ENCODE assay signal across 8 mouse cellular contexts in the genomic region with DNA sequence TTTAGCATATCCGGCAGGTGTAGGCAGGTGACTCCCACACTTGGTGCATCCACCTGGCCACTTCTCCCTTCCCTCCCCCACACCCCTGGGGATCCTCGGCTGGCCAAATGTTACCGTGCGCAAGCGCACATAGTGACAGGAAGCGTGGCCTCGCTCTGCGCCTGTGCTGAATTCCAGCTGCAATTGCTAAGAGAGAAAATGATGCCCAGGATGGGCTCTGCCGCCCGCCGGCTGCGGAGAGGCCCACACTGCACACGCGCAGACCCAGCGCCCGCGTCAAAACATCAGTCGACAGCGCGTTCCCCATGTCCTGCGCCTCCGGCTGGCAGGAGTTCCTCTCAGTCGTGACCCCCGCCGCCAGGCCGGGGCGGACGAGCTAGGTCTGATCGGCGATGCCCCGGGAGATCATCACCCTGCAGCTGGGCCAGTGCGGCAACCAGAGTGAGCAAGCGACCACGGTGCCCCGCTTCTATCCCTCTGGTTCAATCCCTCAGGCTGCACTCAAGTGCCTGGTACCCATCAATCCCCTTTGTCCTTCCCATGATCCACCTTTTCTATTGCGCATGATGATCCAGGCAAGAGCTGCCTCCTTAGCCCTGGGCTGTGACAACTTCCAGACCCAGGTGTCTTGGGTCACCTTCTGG. TPM values are rescaled to one million over a fixed set of nuclear protein-coding genes. Genes with fewer than 3 reads are reported as not detected.
A peak's percentile ranks its signal among the peaks of the same experiment; 100 is the strongest.
DNase-seq lines count a peak whose midpoint lies in the region; ATAC-seq lines count a peak whose summit lies in the region.

TSS of gene Tubg2 (plus strand) at position 180 of the 644 bp plus-strand sequence.

- peak; percentile 50 for DNase-seq in urinary bladder, postnatal 14 days (ENCODE audit: low spot score)
- no peak for DNase-seq in urinary bladder, adult 18-20 months (ENCODE audit: low spot score in 2 of 2)
- DNase-seq in embryo, embryonic 10.5 days (ENCODE audit: low spot score): peak; percentile 79
- peak; percentile 79 for DNase-seq in kidney, postnatal 10 days
- peak; percentile 47 for DNase-seq in liver, embryonic 11.5 days (ENCODE audit: low spot score)
- DNase-seq in thymus, postnatal 14 days: peak; percentile 71

- H3K27ac ChIP-seq in heart, embryonic 11.5 days (ENCODE audit: low read depth, low read length): no peak within 1 kb of the TSS
- no peak within 1 kb of the TSS for H3K27ac ChIP-seq in liver, embryonic 11.5 days (ENCODE audit: low read depth, low read length)
- peak within 1 kb of the TSS; percentile 94 for H3K27ac ChIP-seq in neural tube, embryonic 13.5 days (replicated peaks)

- no peaks in the 10 kb centered on the region; the same call in 1 of the 2 replicates for H3K27me3 ChIP-seq in heart, embryonic 11.5 days (ENCODE audit: control insufficient read depth, insufficient read depth, low read length)
- H3K27me3 ChIP-seq in liver, embryonic 11.5 days (replicated peaks; ENCODE audit: control insufficient read depth, insufficient read depth, low read length): peaks cover 41% of the 10 kb centered on the region
- peaks cover 21% of the 10 kb centered on the region for H3K27me3 ChIP-seq in neural tube, embryonic 13.5 days

- peak within 1 kb of the TSS; percentile 70 for H3K4me2 ChIP-seq in heart, embryonic 11.5 days
- H3K4me2 ChIP-seq in liver, embryonic 11.5 days: peak within 1 kb of the TSS; percentile 65
- H3K4me2 ChIP-seq in neural tube, embryonic 13.5 days: peak within 1 kb of the TSS; percentile 73

- H3K36me3 ChIP-seq in heart, embryonic 11.5 days (ENCODE audit: control insufficient read depth, insufficient read depth, low read length): no peaks in the 10 kb centered on the region
- no peaks in the 10 kb centered on the region for H3K36me3 ChIP-seq in liver, embryonic 11.5 days (ENCODE audit: control insufficient read depth, insufficient read depth, low read length)
- H3K36me3 ChIP-seq in neural tube, embryonic 13.5 days: peaks cover 5% of the 10 kb centered on the region; the same call in 1 of the 2 replicates

- WGBS in heart, embryonic 11.5 days (ENCODE audit: insufficient replicate concordance): 2% methylated on average over 36 of the region's 36 CpGs
- WGBS in liver, embryonic 11.5 days: 6% methylated on average over 36 of the region's 36 CpGs
- 2% methylated on average over 36 of the region's 36 CpGs for WGBS in neural tube, embryonic 13.5 days

- H3K4me1 ChIP-seq in heart, embryonic 11.5 days (ENCODE audit: control insufficient read depth, insufficient read depth, low read length): 0 out of 2 replicates have a peak, but pooled peaks cover 2% of the 10 kb centered on the region
- H3K4me1 ChIP-seq in liver, embryonic 11.5 days (replicated peaks; ENCODE audit: control insufficient read depth, insufficient read depth, low read length): no peaks in the 10 kb centered on the region
- H3K4me1 ChIP-seq in neural tube, embryonic 13.5 days (replicated peaks): peaks cover 18% of the 10 kb centered on the region

- no peak; the same call in 1 of the 2 replicates for ATAC-seq in heart, embryonic 11.5 days (replicated peaks; ENCODE audit: insufficient number of reproducible peaks, low FRiP score, low TSS enrichment)
- no peak for ATAC-seq in liver, embryonic 11.5 days (replicated peaks; ENCODE audit: low FRiP score)
- peak; percentile 94 for ATAC-seq in neural tube, embryonic 13.5 days (ENCODE audit: low read depth)

- H3K9me3 ChIP-seq in heart, embryonic 11.5 days (replicated peaks; ENCODE audit: control insufficient read depth, low read length): no peaks in the 10 kb centered on the region
- H3K9me3 ChIP-seq in liver, embryonic 11.5 days (ENCODE audit: control insufficient read depth, low read length): no peaks in the 10 kb centered on the region
- H3K9me3 ChIP-seq in neural tube, embryonic 13.5 days: no peaks in the 10 kb centered on the region

- peak within 1 kb of the TSS; percentile 33 for H3K4me3 ChIP-seq in heart, embryonic 11.5 days (ENCODE audit: low read depth, low read length)
- H3K4me3 ChIP-seq in liver, embryonic 11.5 days (ENCODE audit: low read depth, low read length): peak within 1 kb of the TSS; percentile 33
- peak within 1 kb of the TSS; percentile 45 for H3K4me3 ChIP-seq in neural tube, embryonic 13.5 days

- peak within 1 kb of the TSS; percentile 69 for H3K9ac ChIP-seq in heart, embryonic 11.5 days (ENCODE audit: low read depth, low read length)
- H3K9ac ChIP-seq in liver, embryonic 11.5 days (ENCODE audit: low read depth, low read length): peak within 1 kb of the TSS; percentile 38
- H3K9ac ChIP-seq in neural tube, embryonic 13.5 days: peak within 1 kb of the TSS; percentile 81

RNA-seq across cellular contexts. Expression of gene Tubg2, which starts in this region (rescaled TPM):
- polyA plus RNA-seq in heart, embryonic 11.5 days (2014; fragmentation: Nextera tagmentation; extraction: Ambion mirVana): 4.3 TPM in 2 replicates
- 1.3 and 1.8 TPM in 2 replicates for polyA plus RNA-seq in liver, embryonic 11.5 days (2014; fragmentation: Nextera tagmentation; extraction: Ambion mirVana)
- 35.5 and 38.9 TPM in 2 replicates for polyA plus RNA-seq in neural tube, embryonic 13.5 days (2015; fragmentation: Nextera tagmentation; extraction: Ambion mirVana)

Comparison
In these comparisons a context has a peak if more than half of its experiments do, and no peak if none do; other contexts are left out.
1. DNase-seq: peak in urinary bladder, postnatal 14 days (single experiment), embryo, embryonic 10.5 days (single experiment), kidney, postnatal 10 days (single experiment), liver, embryonic 11.5 days (single experiment) and thymus, postnatal 14 days (single experiment); none in urinary bladder, adult 18-20 months (0 of 2).
2. Peak in every context shown above with its lines, with median percentiles within 50 percentile points of each other: H3K4me2 ChIP-seq, H3K4me3 ChIP-seq and H3K9ac ChIP-seq.